Mouse (Mus musculus) spleen, adult 2 months (tissue): Measurements from ENCODE around the gene Mfsd9.

ENCODE experiments used
- CTCF ChIP-seq: fragments of 200-500 bp; IDR thresholded peaks from 2 replicates; pipeline ENCODE4 v1.5.1; 2011; ENCODE audit warnings: mild to moderate bottlenecking, inconsistent platforms; ENCODE audit not compliant: insufficient read depth, insufficient read length, insufficient replicate concordance; ENCODE audit errors: extremely low read depth
- POLR2A ChIP-seq: fragments of 200-500 bp; IDR thresholded peaks from 2 replicates; pipeline ENCODE4 v1.6.1; 2011; ENCODE audit warnings: low read depth, low read length, inconsistent platforms

DNA sequence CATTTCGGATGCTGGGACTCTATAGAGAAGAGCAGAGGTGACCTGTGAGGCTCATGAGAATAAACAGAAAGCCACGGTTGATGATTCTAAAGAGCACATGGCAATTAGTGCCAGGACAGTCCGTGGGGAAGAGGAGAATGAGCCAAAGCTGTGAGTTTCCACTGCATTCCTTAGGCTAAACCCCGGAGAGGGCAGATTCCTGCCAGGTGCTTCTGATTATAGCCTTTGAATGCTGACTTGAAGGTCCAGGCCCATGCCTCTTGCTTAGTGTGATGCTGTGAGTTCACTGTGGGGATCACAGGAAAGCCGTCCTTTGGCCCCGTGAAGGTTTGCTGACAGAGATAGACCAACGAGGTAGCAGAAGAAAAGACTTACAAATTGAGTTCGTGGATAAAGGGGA lies 34.4 kb upstream of the Mfsd9 start:
- TF ChIP-seq POLR2A (no peak), CTCF (no peak)
